Mouse (Mus musculus) MEL (cell line): ENCODE results near the gene Gm3839.

Experiments used
- CTCF ChIP-seq, 3 experiments: IDR thresholded peaks in 2 of 3; conservative IDR thresholded peaks in 1 of 3; 2 replicates each; pipeline ENCODE4 v1.5.1; 2011 to 2012; ENCODE audit warnings: low read length in 3 of 3, low read depth in 2 of 3, mild to moderate bottlenecking in 2 of 3, improper control_type of control experiment in 1 of 3, inconsistent platforms in 1 of 3, mixed read lengths in 1 of 3, moderate library complexity in 1 of 3; ENCODE audit not compliant: control insufficient read depth in 1 of 3, insufficient read depth in 1 of 3, poor library complexity in 1 of 3, severe bottlenecking in 1 of 3
- RCOR1 ChIP-seq: IDR thresholded peaks from 2 replicates; pipeline ENCODE4 v1.6.1; 2012; ENCODE audit warnings: low read depth, mild to moderate bottlenecking, inconsistent platforms, low read length, improper control_type of control experiment
- ZC3H11A ChIP-seq: IDR thresholded peaks from 2 replicates; pipeline ENCODE4 v1.6.1; 2012; ENCODE audit warnings: low read depth, mild to moderate bottlenecking, inconsistent platforms, low read length, improper control_type of control experiment
- ZMIZ1 ChIP-seq: IDR thresholded peaks from 2 replicates; pipeline ENCODE4 v1.6.1; 2012; ENCODE audit warnings: low read depth, mild to moderate bottlenecking, inconsistent platforms, low read length, improper control_type of control experiment, moderate library complexity

DNA sequence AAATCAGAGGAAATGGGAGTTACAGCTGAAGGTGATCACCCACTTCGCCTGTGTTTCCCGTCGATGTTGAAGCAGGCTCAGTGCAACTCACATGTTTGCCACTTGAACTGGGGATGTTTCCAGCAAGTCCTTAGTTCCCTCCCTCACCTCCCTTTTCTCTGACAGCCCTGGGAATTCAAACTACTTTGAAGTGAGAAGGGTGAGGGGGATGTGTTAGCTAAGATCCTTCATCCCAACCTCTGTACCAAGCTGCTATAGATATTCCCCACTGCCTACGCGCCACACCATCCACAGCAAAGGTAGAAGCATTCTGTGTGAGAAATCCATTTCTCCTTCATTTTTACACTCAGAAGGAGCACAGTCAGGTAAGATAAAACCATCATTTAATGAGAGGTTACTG is 18.7 kb upstream of the Gm3839 start:
- TF ChIP-seq ZMIZ1 = no peak
- no peak for TF ChIP-seq RCOR1
- TF ChIP-seq CTCF (IDR thresholded peaks at IDR 0.05 in 2 of 3, conservative IDR thresholded peaks at IDR 0.05 in 1 of 3; ENCODE audit: control insufficient read depth in 1 of 3, insufficient read depth in 1 of 3, low read depth in 2 of 3, low read length in 3 of 3, poor library complexity in 1 of 3, severe bottlenecking in 1 of 3) = no peak
- TF ChIP-seq ZC3H11A = no peak
